Mouse (Mus musculus) megakaryocyte, embryonic 14.5 days (primary cell): Measurements from ENCODE around the gene Ankrd33. TPM values are rescaled to one million over a fixed set of nuclear protein-coding genes. Genes with fewer than 3 reads are reported as not detected.
A peak's percentile ranks its signal among the peaks of the same experiment; 100 is the strongest.
"Not testable (repeated sequence)": the region's sequence is repeated elsewhere in the genome, so short reads cannot be mapped to it uniquely, and the experiment has no call there.

Experiments
- H3K27me3 ChIP-seq: replicated peaks from 2 replicates; pipeline ENCODE3; 2012; ENCODE audit warnings: inconsistent platforms
- H3K36me3 ChIP-seq: replicated peaks from 2 replicates; pipeline ENCODE3; 2012; ENCODE audit warnings: low read length, inconsistent platforms, mixed read lengths
- H3K4me1 ChIP-seq: 2 replicates; pipeline ENCODE4 v1.6.1; 2012; ENCODE audit warnings: inconsistent platforms
- H3K4me3 ChIP-seq: replicated peaks from 2 replicates; pipeline ENCODE3; 2012; ENCODE audit warnings: moderate library complexity, mild to moderate bottlenecking, inconsistent platforms
- H3K9me3 ChIP-seq: 2 replicates; pipeline ENCODE4 v1.6.1; 2012; ENCODE audit warnings: inconsistent platforms
- FLI1 ChIP-seq: IDR thresholded peaks from 2 replicates; pipeline ENCODE4 v1.6.1; 2012; ENCODE audit warnings: low read length, inconsistent platforms, mixed read lengths
- GATA1 ChIP-seq: IDR thresholded peaks from 3 replicates; pipeline ENCODE4 v1.6.1; 2012; ENCODE audit warnings: mixed read lengths, low read length, inconsistent platforms, borderline replicate concordance
- polyA plus RNA-seq: library from polyadenylated mRNA; stranded (reverse); fragments of >175 nt; gene quantifications from 2 replicates; pipeline ENCODE4 v1.2.3, GENCODE M21; 2012; ENCODE audit warnings: low replicate concordance; ENCODE audit not compliant: insufficient read depth

Ankrd33 gene
- polyA plus RNA-seq, 1 experiment = not detected

GRCm38 (mm10) chr15:101094979-101095378, 20.6 kb upstream of the Ankrd33 start:
- no peak overlapping the region for H3K4me3 ChIP-seq
- H3K9me3 ChIP-seq = 0 out of 2 replicates have a peak, but pooled peaks cover 6% of the 10 kb centered on the region
- peaks cover 15% of the 10 kb centered on the region for H3K4me1 ChIP-seq
- no peaks in the 10 kb centered on the region for H3K36me3 ChIP-seq
- peaks cover 91% of the 10 kb centered on the region for H3K27me3 ChIP-seq
- TF ChIP-seq FLI1 = no peak
- TF ChIP-seq GATA1 = no peak

GRCm38 (mm10) chr15:101095392-101095791, 20.2 kb upstream of the Ankrd33 start:
- Histone ChIP-seq H3K4me1 (peaks cover 15% of the 10 kb centered on the region), H3K9me3 (0 out of 2 replicates have a peak, but pooled peaks cover 6% of the 10 kb centered on the region), H3K4me3 (no peak overlapping the region), H3K36me3 (no peaks in the 10 kb centered on the region), H3K27me3 (peaks cover 89% of the 10 kb centered on the region)
- no peak for TF ChIP-seq GATA1
- no peak for TF ChIP-seq FLI1

GRCm38 (mm10) chr15:101097985-101098651, 17.4 kb upstream of the Ankrd33 start:
- Histone ChIP-seq H3K36me3 (no peaks in the 10 kb centered on the region), H3K4me1 (peaks cover 8% of the 10 kb centered on the region), H3K4me3 (no peak overlapping the region), H3K27me3 (peaks cover 87% of the 10 kb centered on the region), H3K9me3 (peaks cover 5% of the 10 kb centered on the region; the same call in 1 of the 2 replicates)
- no peak for TF ChIP-seq FLI1
- TF ChIP-seq GATA1 = no peak

- no peaks in the 10 kb centered on the region for H3K36me3 ChIP-seq
- peaks cover 17% of the 10 kb centered on the region for H3K4me1 ChIP-seq
- peaks cover 5% of the 10 kb centered on the region; the same call in 1 of the 2 replicates for H3K9me3 ChIP-seq
- no peak overlapping the region for H3K4me3 ChIP-seq
- TF ChIP-seq FLI1 = no peak
- TF ChIP-seq GATA1 = no peak
- peaks cover 76% of the 10 kb centered on the region for H3K27me3 ChIP-seq
Observed at GRCm38 (mm10) chr15:101100996-101101395, 14.6 kb upstream of the Ankrd33 start.

GRCm38 (mm10) chr15:101103605-101104304, 11.8 kb upstream of the Ankrd33 start:
- Histone ChIP-seq H3K27me3 (peaks cover 52% of the 10 kb centered on the region), H3K36me3 (no peaks in the 10 kb centered on the region), H3K4me3 (no peak overlapping the region), H3K9me3 (peaks cover 8% of the 10 kb centered on the region; the same call in 1 of the 2 replicates), H3K4me1 (peaks cover 23% of the 10 kb centered on the region)
- TF ChIP-seq FLI1 (no peak), GATA1 (no peak)

- Histone ChIP-seq H3K4me1 (peaks cover 23% of the 10 kb centered on the region), H3K36me3 (no peaks in the 10 kb centered on the region), H3K27me3 (peaks cover 49% of the 10 kb centered on the region), H3K4me3 (peak overlapping the region; percentile 89), H3K9me3 (peaks cover 8% of the 10 kb centered on the region; the same call in 1 of the 2 replicates)
- TF ChIP-seq GATA1 = no peak
- TF ChIP-seq FLI1 = no peak
Observed at GRCm38 (mm10) chr15:101105496-101105994, 10.0 kb upstream of the Ankrd33 start.

GRCm38 (mm10) chr15:101106011-101106410, 9.5 kb upstream of the Ankrd33 start:
- H3K9me3 ChIP-seq = 0 out of 2 replicates have a peak, but pooled peaks cover 3% of the 10 kb centered on the region
- no peak for TF ChIP-seq FLI1
- TF ChIP-seq GATA1 = no peak
- H3K27me3 ChIP-seq = peaks cover 47% of the 10 kb centered on the region
- H3K36me3 ChIP-seq = no peaks in the 10 kb centered on the region
- peak overlapping the region; percentile 89 for H3K4me3 ChIP-seq
- H3K4me1 ChIP-seq = peaks cover 23% of the 10 kb centered on the region

GRCm38 (mm10) chr15:101107906-101108671, 7.5 kb upstream of the Ankrd33 start:
- Histone ChIP-seq H3K4me1 (peaks cover 23% of the 10 kb centered on the region), H3K27me3 (peaks cover 43% of the 10 kb centered on the region), H3K4me3 (no peak overlapping the region), H3K9me3 (0 out of 2 replicates have a peak, but pooled peaks cover 2% of the 10 kb centered on the region), H3K36me3 (no peaks in the 10 kb centered on the region)
- TF ChIP-seq FLI1 (no peak), GATA1 (no peak)

- Histone ChIP-seq H3K9me3 (peaks cover 19% of the 10 kb centered on the region), H3K4me1 (peaks cover 5% of the 10 kb centered on the region), H3K27me3 (peaks cover 49% of the 10 kb centered on the region), H3K36me3 (no peaks in the 10 kb centered on the region), H3K4me3 (no peak overlapping the region)
- no peak for TF ChIP-seq GATA1
- no peak for TF ChIP-seq FLI1
Observed at GRCm38 (mm10) chr15:101113176-101113575, 2.4 kb upstream of the Ankrd33 start.

GRCm38 (mm10) chr15:101113778-101114177, 1.8 kb upstream of the Ankrd33 start:
- H3K4me1 ChIP-seq, H3K36me3 ChIP-seq, H3K4me3 ChIP-seq: not testable (repeated sequence)
- Histone ChIP-seq H3K27me3 (peaks cover 50% of the 10 kb centered on the region), H3K9me3 (peaks cover 17% of the 10 kb centered on the region)
